Mouse (Mus musculus): Measurements from ENCODE around the gene Slc35e3. TPM values are rescaled to one million over a fixed set of nuclear protein-coding genes. Genes with fewer than 3 reads are reported as not detected.

The Slc35e3 gene
- polyA plus RNA-seq, 1 experiment from 2014 or later, result 19.8 TPM

DNA sequence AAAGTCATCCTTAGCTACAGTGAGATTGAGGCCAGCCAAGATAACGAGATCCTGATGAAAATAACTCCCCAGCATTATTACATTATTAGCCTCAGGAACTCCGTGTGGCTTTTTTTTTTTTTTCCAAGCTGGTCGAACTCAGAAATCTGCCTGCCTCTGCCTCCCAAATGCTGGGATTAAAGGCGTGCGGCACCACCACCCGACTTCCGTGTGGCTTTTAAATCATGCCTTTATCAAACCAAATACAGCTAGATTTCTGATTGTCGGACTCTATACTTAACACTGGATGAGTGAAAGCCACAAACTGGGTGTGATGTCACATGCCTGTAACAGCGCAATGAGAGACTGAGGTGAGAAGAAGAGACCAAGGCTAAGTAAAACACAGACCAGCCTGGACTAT, 33.3 kb downstream of the Slc35e3 start:
- H3K27me3 ChIP-seq (ENCODE audit: control insufficient read depth, insufficient read depth, low read length), result no peaks in the 10 kb centered on the region
- ATAC-seq (ENCODE audit: insufficient number of reproducible peaks, low FRiP score, low TSS enrichment, low read depth) (no peak), DNase-seq (ENCODE audit: low spot score) (no peak)
- no peak overlapping the region for H3K9ac ChIP-seq (ENCODE audit: low read length)
- H3K4me1 ChIP-seq (ENCODE audit: control insufficient read depth, insufficient read depth, low read length), result peaks cover 4% of the 10 kb centered on the region; the same call in 1 of the 2 replicates
- no peak overlapping the region for H3K27ac ChIP-seq (replicated peaks; ENCODE audit: low read depth, low read length)
- H3K4me2 ChIP-seq (ENCODE audit: low read depth, severe bottlenecking), result no peak overlapping the region
- no peaks in the 10 kb centered on the region for H3K9me3 ChIP-seq (ENCODE audit: control insufficient read depth, low read length)
- H3K36me3 ChIP-seq (ENCODE audit: control insufficient read depth, insufficient read depth, low read length), result no peaks in the 10 kb centered on the region
- 89% methylated on average over 9 of the region's 9 CpGs for WGBS
- H3K4me3 ChIP-seq (ENCODE audit: low read depth, low read length), result no peak overlapping the region

- no peak overlapping the region for H3K4me3 ChIP-seq (ENCODE audit: low read depth, low read length)
- DNase-seq (ENCODE audit: low spot score) (no peak), ATAC-seq (ENCODE audit: insufficient number of reproducible peaks, low FRiP score, low TSS enrichment, low read depth) (no peak)
- no peak overlapping the region for H3K27ac ChIP-seq (replicated peaks; ENCODE audit: low read depth, low read length)
- peaks cover 4% of the 10 kb centered on the region; the same call in 1 of the 2 replicates for H3K4me1 ChIP-seq (ENCODE audit: control insufficient read depth, insufficient read depth, low read length)
- H3K9ac ChIP-seq (ENCODE audit: low read length), result no peak overlapping the region
- no peak overlapping the region for H3K4me2 ChIP-seq (ENCODE audit: low read depth, severe bottlenecking)
- WGBS, result 88% methylated on average over 9 of the region's 9 CpGs
- H3K9me3 ChIP-seq (ENCODE audit: control insufficient read depth, low read length), result no peaks in the 10 kb centered on the region
- no peaks in the 10 kb centered on the region for H3K27me3 ChIP-seq (ENCODE audit: control insufficient read depth, insufficient read depth, low read length)
- H3K36me3 ChIP-seq (ENCODE audit: control insufficient read depth, insufficient read depth, low read length), result peaks cover under 1% of the 10 kb centered on the region; the same call in 1 of the 2 replicates
Measured at GRCm38 (mm10) chr10:117712191-117712754, 33.9 kb downstream of the Slc35e3 start.

DNA sequence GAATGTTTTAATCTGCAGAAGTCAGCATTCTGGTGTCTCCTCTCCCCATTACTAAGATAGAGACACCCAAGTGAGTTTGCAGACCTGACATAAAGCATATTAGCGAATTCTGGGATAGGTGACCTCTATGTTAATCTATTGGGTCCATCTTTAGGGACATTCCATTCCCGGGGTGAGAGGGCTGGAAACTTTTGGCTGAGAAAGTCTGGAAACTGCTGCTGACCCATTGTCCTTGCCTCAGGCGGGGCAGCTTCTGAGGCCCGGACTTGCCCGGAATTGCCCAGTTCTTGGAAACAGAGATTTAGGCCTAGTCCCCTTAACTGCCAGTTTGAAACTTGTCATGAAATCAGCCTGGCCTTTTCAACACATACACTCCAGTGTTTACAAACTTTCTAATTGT, 34.8 kb downstream of the Slc35e3 start:
- DNase-seq (ENCODE audit: low spot score), result no peak
- WGBS, result 73% methylated on average over 5 of the region's 5 CpGs
- Histone ChIP-seq H3K36me3 (ENCODE audit: control insufficient read depth, insufficient read depth, low read length) (peaks cover 8% of the 10 kb centered on the region), H3K9ac (ENCODE audit: low read length) (no peak overlapping the region), H3K27me3 (ENCODE audit: control insufficient read depth, insufficient read depth, low read length) (no peaks in the 10 kb centered on the region), H3K9me3 (ENCODE audit: control insufficient read depth, low read length) (no peaks in the 10 kb centered on the region), H3K27ac (replicated peaks; ENCODE audit: low read depth, low read length) (no peak overlapping the region), H3K4me1 (ENCODE audit: control insufficient read depth, insufficient read depth, low read length) (peaks cover 4% of the 10 kb centered on the region; the same call in 1 of the 2 replicates), H3K4me3 (ENCODE audit: low read depth, low read length) (peak overlapping the region; percentile 88), H3K4me2 (ENCODE audit: low read depth, severe bottlenecking) (peak overlapping the region; percentile 57; the same call in 1 of the 2 replicates)
- ATAC-seq (ENCODE audit: insufficient number of reproducible peaks, low FRiP score, low TSS enrichment, low read depth), result no peak

DNA sequence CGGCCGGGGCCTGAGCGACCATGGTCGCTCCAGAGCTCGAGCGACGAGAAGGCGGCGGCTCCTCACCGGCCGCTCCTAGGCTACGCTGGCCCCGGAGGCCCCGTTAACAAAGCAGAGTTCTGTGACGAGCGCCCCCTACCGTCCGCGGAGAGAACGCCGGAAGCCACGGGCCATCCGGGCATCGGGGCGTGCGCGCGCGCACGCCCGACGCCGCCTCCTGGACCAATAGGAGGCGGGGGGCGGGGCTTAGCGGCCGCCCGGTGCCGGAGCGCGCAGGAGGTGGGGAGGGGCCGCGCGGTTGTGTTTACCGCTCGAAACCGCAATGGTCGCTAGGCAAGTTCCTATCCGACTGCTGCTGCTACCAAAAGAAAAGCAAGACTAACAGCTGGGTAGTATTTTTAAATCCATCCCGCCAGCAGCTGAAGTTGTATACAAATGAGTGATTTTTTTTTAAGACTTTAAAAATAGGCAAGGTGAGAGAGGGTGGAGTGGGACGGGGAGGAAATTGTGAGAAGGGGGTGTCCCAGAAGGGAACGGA, 35.5 kb downstream of the Slc35e3 start, which contains the start of gene Mdm2:
Gene Mdm2, minus strand, starts transcription at position 155 of the 538 bp plus-strand sequence.
- peak; percentile 99 for DNase-seq (ENCODE audit: low spot score)
- Histone ChIP-seq H3K4me1 (ENCODE audit: control insufficient read depth, insufficient read depth, low read length) (peaks cover 4% of the 10 kb centered on the region; the same call in 1 of the 2 replicates), H3K27ac (replicated peaks; ENCODE audit: low read depth, low read length) (peak within 1 kb of the TSS; percentile 95), H3K9me3 (ENCODE audit: control insufficient read depth, low read length) (no peaks in the 10 kb centered on the region), H3K36me3 (ENCODE audit: control insufficient read depth, insufficient read depth, low read length) (peaks cover 8% of the 10 kb centered on the region), H3K4me3 (ENCODE audit: low read depth, low read length) (peak within 1 kb of the TSS; percentile 88), H3K9ac (ENCODE audit: low read length) (peak within 1 kb of the TSS; percentile 100), H3K4me2 (ENCODE audit: low read depth, severe bottlenecking) (peak within 1 kb of the TSS; percentile 67), H3K27me3 (ENCODE audit: control insufficient read depth, insufficient read depth, low read length) (no peaks in the 10 kb centered on the region)
- ATAC-seq (ENCODE audit: insufficient number of reproducible peaks, low FRiP score, low TSS enrichment, low read depth), result peak; percentile 92
- under 1% methylated on average over 52 of the region's 52 CpGs for WGBS

DNA sequence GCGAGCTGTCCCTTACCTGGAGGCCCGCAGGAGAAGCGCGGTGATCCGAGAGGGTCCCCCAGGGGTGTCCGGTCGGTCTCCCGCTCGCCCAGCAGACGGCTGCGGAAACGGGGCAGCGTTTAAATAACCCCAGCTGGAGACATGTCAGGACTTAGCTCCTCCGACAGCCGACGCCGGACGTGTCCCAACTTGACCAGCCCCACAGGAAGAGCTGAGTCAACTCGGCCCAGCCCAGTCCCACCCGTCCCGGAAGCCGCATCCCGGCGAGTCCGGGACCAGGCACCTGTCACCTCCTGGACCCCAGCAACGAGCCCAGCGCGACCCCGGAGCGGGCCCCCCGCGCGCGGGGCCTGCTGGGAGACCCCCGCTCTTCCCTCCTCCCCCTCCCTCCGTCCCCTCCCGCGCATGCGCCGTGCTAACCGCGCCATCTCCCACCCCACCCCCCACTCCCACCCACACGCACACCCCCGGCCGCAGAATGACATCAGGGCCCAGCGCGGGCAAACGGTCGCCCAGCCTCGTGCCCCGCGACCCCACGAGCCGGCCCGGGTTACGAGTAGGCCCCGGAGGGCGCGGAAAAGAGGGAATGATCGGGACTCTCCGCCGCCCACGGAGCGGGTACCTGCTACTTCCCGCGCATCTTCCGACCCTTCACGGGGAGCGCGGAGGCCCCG, 36.1 kb downstream of the Slc35e3 start:
- Histone ChIP-seq H3K4me3 (ENCODE audit: low read depth, low read length) (peak overlapping the region; percentile 88), H3K4me2 (ENCODE audit: low read depth, severe bottlenecking) (peak overlapping the region; percentile 67), H3K36me3 (ENCODE audit: control insufficient read depth, insufficient read depth, low read length) (peaks cover 13% of the 10 kb centered on the region), H3K27ac (replicated peaks; ENCODE audit: low read depth, low read length) (peak overlapping the region; percentile 95), H3K4me1 (ENCODE audit: control insufficient read depth, insufficient read depth, low read length) (peaks cover 4% of the 10 kb centered on the region; the same call in 1 of the 2 replicates), H3K27me3 (ENCODE audit: control insufficient read depth, insufficient read depth, low read length) (no peaks in the 10 kb centered on the region), H3K9me3 (ENCODE audit: control insufficient read depth, low read length) (no peaks in the 10 kb centered on the region), H3K9ac (ENCODE audit: low read length) (peak overlapping the region; percentile 100)
- under 1% methylated on average over 69 of the region's 71 CpGs for WGBS
- DNase-seq (ENCODE audit: low spot score), result peak; percentile 88
- ATAC-seq (ENCODE audit: insufficient number of reproducible peaks, low FRiP score, low TSS enrichment, low read depth), result peak; percentile 78

DNA sequence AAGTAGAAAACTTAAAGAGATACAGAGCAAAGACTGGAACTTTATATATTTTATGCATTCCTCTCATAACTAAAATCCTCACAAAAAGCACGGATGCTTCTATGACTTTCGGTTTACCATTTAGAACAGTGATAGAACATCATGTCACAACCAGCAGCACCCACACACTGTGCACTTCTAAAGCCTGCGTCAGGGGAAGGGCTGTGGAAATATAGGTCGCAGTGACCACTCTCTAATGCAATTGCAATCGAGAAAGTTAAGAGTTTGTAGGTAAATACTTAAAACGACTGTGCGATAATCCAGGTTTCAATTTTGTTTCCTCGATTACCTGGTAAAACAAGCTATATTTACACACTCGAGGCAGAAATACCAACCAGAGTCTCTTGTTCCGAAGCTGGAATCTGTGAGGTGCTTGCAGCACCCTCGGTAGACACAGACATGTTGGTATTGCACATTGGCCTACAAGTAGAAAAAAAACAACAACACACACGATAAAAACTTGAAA, 36.8 kb downstream of the Slc35e3 start:
- Histone ChIP-seq H3K9ac (ENCODE audit: low read length) (peak overlapping the region; percentile 100), H3K27me3 (ENCODE audit: control insufficient read depth, insufficient read depth, low read length) (no peaks in the 10 kb centered on the region), H3K27ac (replicated peaks; ENCODE audit: low read depth, low read length) (no peak overlapping the region), H3K4me3 (ENCODE audit: low read depth, low read length) (peak overlapping the region; percentile 88), H3K4me2 (ENCODE audit: low read depth, severe bottlenecking) (peak overlapping the region; percentile 67), H3K36me3 (ENCODE audit: control insufficient read depth, insufficient read depth, low read length) (peaks cover 17% of the 10 kb centered on the region), H3K4me1 (ENCODE audit: control insufficient read depth, insufficient read depth, low read length) (peaks cover 4% of the 10 kb centered on the region; the same call in 1 of the 2 replicates), H3K9me3 (ENCODE audit: control insufficient read depth, low read length) (no peaks in the 10 kb centered on the region)
- DNase-seq (ENCODE audit: low spot score), result no peak
- 58% methylated on average over 12 of the region's 12 CpGs for WGBS
- ATAC-seq (ENCODE audit: insufficient number of reproducible peaks, low FRiP score, low TSS enrichment, low read depth), result no peak

DNA sequence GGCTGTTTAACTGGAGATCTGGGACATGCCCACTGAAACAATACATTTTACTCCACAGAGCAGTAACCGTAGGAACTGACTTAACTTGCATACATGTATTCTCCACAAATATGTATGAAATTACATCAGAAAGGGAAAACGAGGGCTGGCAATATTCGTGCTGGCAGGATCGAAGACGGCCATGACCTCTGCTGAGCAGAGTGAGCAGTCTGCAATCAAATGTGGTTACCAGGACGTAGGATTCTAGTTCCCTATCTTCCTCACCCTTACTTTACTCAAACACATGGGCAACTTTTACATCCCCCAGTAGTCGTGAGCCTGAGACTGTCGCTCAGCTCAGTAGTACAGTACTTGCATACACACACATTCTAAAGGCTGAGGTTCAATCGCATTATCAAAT, 37.3 kb downstream of the Slc35e3 start:
- H3K27ac ChIP-seq (replicated peaks; ENCODE audit: low read depth, low read length), result no peak overlapping the region
- no peaks in the 10 kb centered on the region for H3K9me3 ChIP-seq (ENCODE audit: control insufficient read depth, low read length)
- ATAC-seq (ENCODE audit: insufficient number of reproducible peaks, low FRiP score, low TSS enrichment, low read depth) (no peak), DNase-seq (ENCODE audit: low spot score) (no peak)
- 93% methylated on average over 9 of the region's 9 CpGs for WGBS
- H3K36me3 ChIP-seq (ENCODE audit: control insufficient read depth, insufficient read depth, low read length), result peaks cover 18% of the 10 kb centered on the region
- H3K9ac ChIP-seq (ENCODE audit: low read length), result no peak overlapping the region
- no peaks in the 10 kb centered on the region for H3K27me3 ChIP-seq (ENCODE audit: control insufficient read depth, insufficient read depth, low read length)
- no peak overlapping the region for H3K4me3 ChIP-seq (ENCODE audit: low read depth, low read length)
- no peak overlapping the region for H3K4me2 ChIP-seq (ENCODE audit: low read depth, severe bottlenecking)
- H3K4me1 ChIP-seq (ENCODE audit: control insufficient read depth, insufficient read depth, low read length), result peaks cover 4% of the 10 kb centered on the region; the same call in 1 of the 2 replicates

DNA sequence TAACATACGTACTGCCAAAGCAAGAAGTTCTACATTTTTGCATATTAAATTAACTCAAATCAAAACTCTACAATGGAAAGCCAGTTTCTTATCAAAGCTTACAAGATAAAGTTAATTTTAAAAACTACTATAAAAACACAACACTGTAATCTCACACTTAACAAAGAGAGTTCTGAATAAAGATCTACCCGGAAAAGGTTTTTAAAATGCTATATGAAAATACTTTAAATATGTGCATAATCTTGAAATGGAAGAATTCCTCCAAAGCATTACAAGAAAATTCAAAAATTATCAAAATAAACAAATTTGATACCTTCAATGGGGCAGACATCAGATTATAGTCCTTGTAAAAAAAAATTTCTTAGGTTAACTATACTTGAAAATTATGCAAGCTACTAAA, 37.8 kb downstream of the Slc35e3 start:
- WGBS, result 98% methylated on average over 2 of the region's 2 CpGs
- H3K4me3 ChIP-seq (ENCODE audit: low read depth, low read length), result no peak overlapping the region
- DNase-seq (ENCODE audit: low spot score) (no peak), ATAC-seq (ENCODE audit: insufficient number of reproducible peaks, low FRiP score, low TSS enrichment, low read depth) (no peak)
- H3K36me3 ChIP-seq (ENCODE audit: control insufficient read depth, insufficient read depth, low read length), result peaks cover 22% of the 10 kb centered on the region
- H3K4me1 ChIP-seq (ENCODE audit: control insufficient read depth, insufficient read depth, low read length), result peaks cover 4% of the 10 kb centered on the region; the same call in 1 of the 2 replicates
- no peaks in the 10 kb centered on the region for H3K9me3 ChIP-seq (ENCODE audit: control insufficient read depth, low read length)
- H3K9ac ChIP-seq (ENCODE audit: low read length), result no peak overlapping the region
- H3K4me2 ChIP-seq (ENCODE audit: low read depth, severe bottlenecking), result no peak overlapping the region
- H3K27me3 ChIP-seq (ENCODE audit: control insufficient read depth, insufficient read depth, low read length), result no peaks in the 10 kb centered on the region
- H3K27ac ChIP-seq (replicated peaks; ENCODE audit: low read depth, low read length), result no peak overlapping the region

All from limb, embryonic 11.5 days (tissue).